Mouse (Mus musculus) CD4-positive helper T cell, adult 2 months (primary cell): ENCODE measurements around the gene 6030408B16Rik.

Source experiments
- DNase-seq: peaks from one replicate; pipeline ENCODE4 v3.0.0-alpha.2; 2012; ENCODE audit warnings: low read depth, missing footprints, low spot score

The 6030408B16Rik gene

GRCm38 (mm10) chr15:101267053-101268032 is 25.7 kb upstream of the 6030408B16Rik start:
- peak; percentile 81 for DNase-seq

GRCm38 (mm10) chr15:101270101-101270820 is 22.8 kb upstream of the 6030408B16Rik start:
- DNase-seq = no peak

GRCm38 (mm10) chr15:101271107-101271506 is 21.9 kb upstream of the 6030408B16Rik start:
- no peak for DNase-seq

GRCm38 (mm10) chr15:101271513-101271912 is 21.5 kb upstream of the 6030408B16Rik start:
- no peak for DNase-seq

GRCm38 (mm10) chr15:101274380-101274779 is 18.6 kb upstream of the 6030408B16Rik start:
- DNase-seq = peak; percentile 58

GRCm38 (mm10) chr15:101277351-101277899 is 15.6 kb upstream of the 6030408B16Rik start:
- DNase-seq = no peak

GRCm38 (mm10) chr15:101278589-101278988 is 14.4 kb upstream of the 6030408B16Rik start:
- DNase-seq = no peak

GRCm38 (mm10) chr15:101279430-101279999 is 13.5 kb upstream of the 6030408B16Rik start:
- no peak for DNase-seq

- no peak for DNase-seq
Measured at GRCm38 (mm10) chr15:101282471-101282870, 10.5 kb upstream of the 6030408B16Rik start.

- DNase-seq = peak; percentile 85
Measured at GRCm38 (mm10) chr15:101283183-101283910, 9.7 kb upstream of the 6030408B16Rik start.

- DNase-seq = peak; percentile 94
Measured at GRCm38 (mm10) chr15:101283911-101284750, 8.9 kb upstream of the 6030408B16Rik start, which contains the start of gene Atg101. Atg101 (plus strand) TSS chr15:101284272.

GRCm38 (mm10) chr15:101286129-101286770 is 6.8 kb upstream of the 6030408B16Rik start:
- DNase-seq = no peak

- DNase-seq = no peak
Measured at GRCm38 (mm10) chr15:101287361-101287760, 5.7 kb upstream of the 6030408B16Rik start.

GRCm38 (mm10) chr15:101290354-101290753 is 2.7 kb upstream of the 6030408B16Rik start:
- no peak for DNase-seq

GRCm38 (mm10) chr15:101292012-101292411 is 1.0 kb upstream of the 6030408B16Rik start:
- DNase-seq = no peak

GRCm38 (mm10) chr15:101294028-101294894 is 1.2 kb downstream of the 6030408B16Rik start:
- DNase-seq = no peak

GRCm38 (mm10) chr15:101295106-101295505 is 2.1 kb downstream of the 6030408B16Rik start:
- DNase-seq = no peak

- no peak for DNase-seq
Measured at GRCm38 (mm10) chr15:101295616-101296015, 2.6 kb downstream of the 6030408B16Rik start.

- no peak for DNase-seq
Measured at GRCm38 (mm10) chr15:101296091-101296490, 3.1 kb downstream of the 6030408B16Rik start.
